18 mouse cellular contexts compared by ENCODE assay signal in the genomic region with DNA sequence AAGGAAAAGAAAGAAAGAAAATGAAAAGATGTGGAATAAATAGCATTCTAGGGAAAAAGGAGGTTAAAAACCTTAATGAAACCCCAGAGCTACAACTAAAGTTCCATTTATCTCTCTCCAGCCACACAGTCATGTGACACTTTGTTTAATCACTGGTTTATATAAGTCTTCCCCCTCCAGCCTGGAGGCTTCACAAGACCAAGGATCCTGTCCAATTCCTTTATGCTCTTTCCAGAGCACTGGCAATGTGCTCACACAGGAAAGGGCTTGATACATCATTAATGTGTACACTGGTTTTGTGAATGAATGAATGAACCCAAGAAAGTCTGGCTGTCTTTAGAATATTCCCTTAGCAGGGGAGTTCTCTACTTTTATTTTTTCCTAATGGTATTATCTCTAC.
DNase-seq lines count a peak whose midpoint lies in the region; ATAC-seq and TF ChIP-seq lines count a peak whose summit lies in the region.
"Had no signal": no experiment of that assay in that cellular context is flagged by ENCODE, and none has a peak within 500 bp of the region (broad histone marks: within the 10 kb centered on the region; RNA-seq: fewer than 3 reads in every experiment).

No protein-coding gene starts in this region.

- TF ChIP-seq EP300 in lung, postnatal 0 days (IDR thresholded peaks at IDR 0.05), result no peak

- no peak overlapping the region for H3K27ac ChIP-seq in hindbrain, embryonic 16.5 days (ENCODE audit: low read depth, low read length)
- no peak overlapping the region for H3K27ac ChIP-seq in hindbrain, embryonic 12.5 days
- no peak overlapping the region for H3K27ac ChIP-seq in lung, postnatal 0 days (ENCODE audit: low read length)
- no peak overlapping the region for H3K27ac ChIP-seq in heart, embryonic 11.5 days (ENCODE audit: low read depth, low read length)
- H3K27ac ChIP-seq: embryonic facial prominence, embryonic 12.5 days; gastrocnemius, adult 2 months; layer of hippocampus, adult 2 months; midbrain, embryonic 10.5 days had no signal

- TF ChIP-seq CTCF in lung, postnatal 0 days (IDR thresholded peaks at IDR 0.05), result no peak

- peak; percentile 64; the same call in 1 of the 2 replicates for ATAC-seq in hindbrain, embryonic 16.5 days
- no peak for ATAC-seq in hindbrain, embryonic 12.5 days (ENCODE audit: low FRiP score)
- no peak for ATAC-seq in lung, postnatal 0 days
- ATAC-seq in heart, embryonic 11.5 days (replicated peaks; ENCODE audit: insufficient number of reproducible peaks, low FRiP score, low TSS enrichment), result no peak

- H3ac ChIP-seq in myocyte (ENCODE audit: control insufficient read depth, insufficient read length), result no peak overlapping the region

- no peak overlapping the region for H3K4me3 ChIP-seq in hindbrain, embryonic 16.5 days (ENCODE audit: low read length)
- H3K4me3 ChIP-seq in hindbrain, embryonic 12.5 days, result no peak overlapping the region
- no peak overlapping the region for H3K4me3 ChIP-seq in lung, postnatal 0 days (ENCODE audit: low read depth, low read length)
- no peak overlapping the region for H3K4me3 ChIP-seq in myocyte
- no peak overlapping the region for H3K4me3 ChIP-seq in heart, embryonic 11.5 days (ENCODE audit: low read depth, low read length)
- H3K4me3 ChIP-seq: embryonic facial prominence, embryonic 12.5 days; erythroblast, embryonic 14.5 days; gastrocnemius, adult 2 months; layer of hippocampus, adult 2 months; midbrain, embryonic 10.5 days had no signal

- H3K4me2 ChIP-seq in hindbrain, embryonic 16.5 days (ENCODE audit: low read length), result no peak overlapping the region
- no peak overlapping the region for H3K4me2 ChIP-seq in hindbrain, embryonic 12.5 days (replicated peaks)
- no peak overlapping the region for H3K4me2 ChIP-seq in lung, postnatal 0 days (replicated peaks; ENCODE audit: low read depth, low read length)
- no peak overlapping the region for H3K4me2 ChIP-seq in myocyte (ENCODE audit: low read depth)
- H3K4me2 ChIP-seq in heart, embryonic 11.5 days, result no peak overlapping the region
- H3K4me2 ChIP-seq: embryonic facial prominence, embryonic 12.5 days had no signal

- H3K9me3 ChIP-seq in hindbrain, embryonic 16.5 days (ENCODE audit: control insufficient read depth, low read length), result no peaks in the 10 kb centered on the region
- H3K9me3 ChIP-seq in hindbrain, embryonic 12.5 days (replicated peaks), result no peaks in the 10 kb centered on the region
- H3K9me3 ChIP-seq in lung, postnatal 0 days (ENCODE audit: low read length), result no peaks in the 10 kb centered on the region
- H3K9me3 ChIP-seq in heart, embryonic 11.5 days (replicated peaks; ENCODE audit: control insufficient read depth, low read length), result no peaks in the 10 kb centered on the region
- H3K9me3 ChIP-seq: embryonic facial prominence, embryonic 12.5 days; midbrain, embryonic 10.5 days had no signal

- H3K4me1 ChIP-seq in hindbrain, embryonic 16.5 days (ENCODE audit: control insufficient read depth, insufficient read depth, low read depth, low read length), result no peaks in the 10 kb centered on the region
- no peaks in the 10 kb centered on the region for H3K4me1 ChIP-seq in hindbrain, embryonic 12.5 days
- H3K4me1 ChIP-seq in lung, postnatal 0 days (ENCODE audit: insufficient read depth, low read depth, low read length), result no peaks in the 10 kb centered on the region
- no peaks in the 10 kb centered on the region for H3K4me1 ChIP-seq in heart, embryonic 11.5 days (ENCODE audit: control insufficient read depth, insufficient read depth, low read length)
- H3K4me1 ChIP-seq: embryonic facial prominence, embryonic 12.5 days; midbrain, embryonic 10.5 days had no signal

- H3K79me2 ChIP-seq in myocyte (ENCODE audit: control insufficient read depth, insufficient read depth), result no peaks in the 10 kb centered on the region

- H3K36me3 ChIP-seq in hindbrain, embryonic 16.5 days (ENCODE audit: control insufficient read depth, insufficient read depth, low read length), result no peaks in the 10 kb centered on the region
- no peaks in the 10 kb centered on the region for H3K36me3 ChIP-seq in hindbrain, embryonic 12.5 days
- no peaks in the 10 kb centered on the region for H3K36me3 ChIP-seq in lung, postnatal 0 days (ENCODE audit: insufficient read depth, low read length)
- H3K36me3 ChIP-seq in myocyte (ENCODE audit: control insufficient read depth, insufficient read depth), result no peaks in the 10 kb centered on the region
- H3K36me3 ChIP-seq in heart, embryonic 11.5 days (ENCODE audit: control insufficient read depth, insufficient read depth, low read length), result no peaks in the 10 kb centered on the region
- H3K36me3 ChIP-seq: embryonic facial prominence, embryonic 12.5 days; midbrain, embryonic 10.5 days had no signal

- no peak for TF ChIP-seq POLR2A in myocyte (IDR thresholded peaks at IDR 0.05; ENCODE audit: insufficient read length, low read depth)

- DNase-seq in lung, postnatal 0 days (ENCODE audit: low spot score), result peak; percentile 19
- DNase-seq in lung, adult 18-20 months, result no peak
- peak; percentile 48 for DNase-seq in adipocyte (ENCODE audit: low spot score)
- DNase-seq: adrenal gland, postnatal 36 days; cerebellum, adult 11-12 months; cerebellum, postnatal 10 days; gastrocnemius, adult 2 months; heart, postnatal 4 days; kidney, adult 8-10 months; kidney, postnatal 14 days had no signal

- H3K9ac ChIP-seq in hindbrain, embryonic 16.5 days (ENCODE audit: low read depth, low read length), result no peak overlapping the region
- H3K9ac ChIP-seq in hindbrain, embryonic 12.5 days, result no peak overlapping the region
- H3K9ac ChIP-seq in lung, postnatal 0 days (replicated peaks; ENCODE audit: low read depth), result no peak overlapping the region
- no peak overlapping the region for H3K9ac ChIP-seq in heart, embryonic 11.5 days (ENCODE audit: low read depth, low read length)
- H3K9ac ChIP-seq: embryonic facial prominence, embryonic 12.5 days had no signal

- H3K27me3 ChIP-seq in hindbrain, embryonic 16.5 days (replicated peaks; ENCODE audit: control insufficient read depth, insufficient read depth, low read length), result no peaks in the 10 kb centered on the region
- H3K27me3 ChIP-seq in hindbrain, embryonic 12.5 days, result no peaks in the 10 kb centered on the region
- H3K27me3 ChIP-seq in lung, postnatal 0 days (replicated peaks; ENCODE audit: insufficient read depth, low read length), result no peaks in the 10 kb centered on the region
- H3K27me3 ChIP-seq in myocyte (ENCODE audit: control insufficient read depth, insufficient read depth, insufficient read length), result no peaks in the 10 kb centered on the region
- H3K27me3 ChIP-seq in heart, embryonic 11.5 days (ENCODE audit: control insufficient read depth, insufficient read depth, low read length), result no peaks in the 10 kb centered on the region
- H3K27me3 ChIP-seq: embryonic facial prominence, embryonic 12.5 days had no signal

TF ChIP-seq in myocyte, 11 proteins besides CTCF, POLR2A, EP300 and RAD21:
- TF ChIP-seq USF1 (IDR thresholded peaks at IDR 0.05; ENCODE audit: low read depth) (peak; percentile 24), MAX (IDR thresholded peaks at IDR 0.05; ENCODE audit: low read depth) (no peak)

Comparison
In these comparisons a context has a peak if more than half of its experiments do, and no peak if none do; other contexts are left out.
1. DNase-seq: peak in lung, postnatal 0 days (single experiment) and adipocyte (single experiment); none in lung, adult 18-20 months (0 of 2).